Mouse (Mus musculus) colon, adult 2 months (tissue): ENCODE measurements around the gene Bclaf3. TPM values are rescaled to one million over a fixed set of nuclear protein-coding genes. Genes with fewer than 3 reads are reported as not detected.

ENCODE experiments used
- polyA plus RNA-seq: library from polyadenylated mRNA; depleted of rRNA; stranded (reverse); fragments of >200 nt; gene quantifications from 2 replicates; pipeline ENCODE4 v1.2.3, GENCODE M21; 2012; rRNA removed

Gene Bclaf3
- polyA plus RNA-seq: 0.94 and 1.4 TPM in 2 replicates

GRCm38 (mm10) chrX:159526388-159526787, at the start of gene Bclaf3:
TSS of gene Bclaf3 (plus strand) at chrX:159526688.

GRCm38 (mm10) chrX:159626907-159627587, 100.6 kb downstream of the Bclaf3 start, which contains the start of gene Sh3kbp1:
TSS of gene Sh3kbp1 (plus strand) at chrX:159627272.

Other genes starting within 250 kb of the Bclaf3 start
- gene Eif1ax, start 154.5 kb upstream of the Bclaf3 start, polyA plus RNA-seq: 68.3 and 92.5 TPM in 2 replicates
- 0.06 and 0.09 TPM in 2 replicates for gene Map7d2, start 112.1 kb upstream of the Bclaf3 start, polyA plus RNA-seq
- 7.1 and 7.5 TPM in 2 replicates for gene Sh3kbp1, start 100.6 kb downstream of the Bclaf3 start, polyA plus RNA-seq